Mouse (Mus musculus): Measurements from ENCODE around the gene Thsd4. TPM values are rescaled to one million over a fixed set of nuclear protein-coding genes. Genes with fewer than 3 reads are reported as not detected.

The Thsd4 gene
- polyA plus RNA-seq, 1 experiment from 2014 or later: 3.0 TPM

GRCm38 (mm10) chr9:60148988-60149387 is 372.9 kb downstream of the Thsd4 start:
- no peak overlapping the region for H3K4me2 ChIP-seq (ENCODE audit: low read depth, low read length)

GRCm38 (mm10) chr9:60147401-60147800 is 374.4 kb downstream of the Thsd4 start:
- ATAC-seq (replicated peaks; ENCODE audit: insufficient number of reproducible peaks, low FRiP score, low TSS enrichment, low read depth): 0 out of 2 replicates have a peak, but pooled peaks have one; percentile 14
- no peak overlapping the region for H3K27ac ChIP-seq (replicated peaks; ENCODE audit: low read depth, low read length)

More at GRCm38 (mm10) chr9:60148988-60149387, 372.9 kb downstream of the Thsd4 start:
- Histone ChIP-seq H3K9ac (replicated peaks; ENCODE audit: low read length) (no peak overlapping the region), H3K27me3 (ENCODE audit: control insufficient read depth, insufficient read depth, low read length) (no peaks in the 10 kb centered on the region), H3K36me3 (replicated peaks; ENCODE audit: control insufficient read depth, insufficient read depth, low read depth, low read length) (no peaks in the 10 kb centered on the region), H3K4me3 (ENCODE audit: low read depth, low read length) (no peak overlapping the region), H3K4me1 (ENCODE audit: control insufficient read depth, insufficient read depth, low read length) (no peaks in the 10 kb centered on the region), H3K9me3 (replicated peaks; ENCODE audit: control insufficient read depth, low read length) (no peaks in the 10 kb centered on the region), H3K27ac (replicated peaks; ENCODE audit: low read depth, low read length) (no peak overlapping the region)
- ATAC-seq (replicated peaks; ENCODE audit: insufficient number of reproducible peaks, low FRiP score, low TSS enrichment, low read depth) (no peak), DNase-seq (ENCODE audit: low spot score) (no peak)
- 64% methylated on average over 7 of the region's 7 CpGs for WGBS

GRCm38 (mm10) chr9:60143816-60144215 is 378.0 kb downstream of the Thsd4 start:
- WGBS: 97% methylated on average over 6 of the region's 6 CpGs
- no peaks in the 10 kb centered on the region for H3K36me3 ChIP-seq (replicated peaks; ENCODE audit: control insufficient read depth, insufficient read depth, low read depth, low read length)

More at GRCm38 (mm10) chr9:60147401-60147800, 374.4 kb downstream of the Thsd4 start:
- peak; percentile 19 for DNase-seq (ENCODE audit: low spot score)
- Histone ChIP-seq H3K27me3 (ENCODE audit: control insufficient read depth, insufficient read depth, low read length) (no peaks in the 10 kb centered on the region), H3K36me3 (replicated peaks; ENCODE audit: control insufficient read depth, insufficient read depth, low read depth, low read length) (no peaks in the 10 kb centered on the region), H3K4me3 (ENCODE audit: low read depth, low read length) (no peak overlapping the region), H3K9me3 (replicated peaks; ENCODE audit: control insufficient read depth, low read length) (no peaks in the 10 kb centered on the region), H3K4me2 (ENCODE audit: low read depth, low read length) (no peak overlapping the region), H3K4me1 (ENCODE audit: control insufficient read depth, insufficient read depth, low read length) (no peaks in the 10 kb centered on the region), H3K9ac (replicated peaks; ENCODE audit: low read length) (no peak overlapping the region)
- 42% methylated on average over 4 of the region's 4 CpGs for WGBS

GRCm38 (mm10) chr9:60141081-60141514 is 380.7 kb downstream of the Thsd4 start:
- Histone ChIP-seq H3K36me3 (replicated peaks; ENCODE audit: control insufficient read depth, insufficient read depth, low read depth, low read length) (no peaks in the 10 kb centered on the region), H3K4me1 (ENCODE audit: control insufficient read depth, insufficient read depth, low read length) (peaks cover 10% of the 10 kb centered on the region), H3K9me3 (replicated peaks; ENCODE audit: control insufficient read depth, low read length) (no peaks in the 10 kb centered on the region), H3K4me3 (ENCODE audit: low read depth, low read length) (no peak overlapping the region), H3K27ac (replicated peaks; ENCODE audit: low read depth, low read length) (peak overlapping the region; percentile 41; the same call in 1 of the 2 replicates), H3K9ac (replicated peaks; ENCODE audit: low read length) (no peak overlapping the region), H3K27me3 (ENCODE audit: control insufficient read depth, insufficient read depth, low read length) (no peaks in the 10 kb centered on the region), H3K4me2 (ENCODE audit: low read depth, low read length) (no peak overlapping the region)
- WGBS: 19% methylated on average over 7 of the region's 7 CpGs
- DNase-seq (ENCODE audit: low spot score): peak; percentile 78
- peak; percentile 73; the same call in 1 of the 2 replicates for ATAC-seq (replicated peaks; ENCODE audit: insufficient number of reproducible peaks, low FRiP score, low TSS enrichment, low read depth)

More at GRCm38 (mm10) chr9:60143816-60144215, 378.0 kb downstream of the Thsd4 start:
- Histone ChIP-seq H3K9ac (replicated peaks; ENCODE audit: low read length) (no peak overlapping the region), H3K27me3 (ENCODE audit: control insufficient read depth, insufficient read depth, low read length) (no peaks in the 10 kb centered on the region), H3K4me3 (ENCODE audit: low read depth, low read length) (no peak overlapping the region), H3K4me1 (ENCODE audit: control insufficient read depth, insufficient read depth, low read length) (peaks cover 10% of the 10 kb centered on the region), H3K4me2 (ENCODE audit: low read depth, low read length) (no peak overlapping the region), H3K27ac (replicated peaks; ENCODE audit: low read depth, low read length) (no peak overlapping the region), H3K9me3 (replicated peaks; ENCODE audit: control insufficient read depth, low read length) (no peaks in the 10 kb centered on the region)
- DNase-seq (ENCODE audit: low spot score): no peak
- ATAC-seq (replicated peaks; ENCODE audit: insufficient number of reproducible peaks, low FRiP score, low TSS enrichment, low read depth): no peak

- no peaks in the 10 kb centered on the region for H3K36me3 ChIP-seq (replicated peaks; ENCODE audit: control insufficient read depth, insufficient read depth, low read depth, low read length)
- H3K9ac ChIP-seq (replicated peaks; ENCODE audit: low read length): peak overlapping the region; percentile 28; the same call in 1 of the 2 replicates
- H3K9me3 ChIP-seq (replicated peaks; ENCODE audit: control insufficient read depth, low read length): no peaks in the 10 kb centered on the region
- peaks cover 10% of the 10 kb centered on the region for H3K4me1 ChIP-seq (ENCODE audit: control insufficient read depth, insufficient read depth, low read length)
- H3K4me3 ChIP-seq (ENCODE audit: low read depth, low read length): no peak overlapping the region
- 41% methylated on average over 6 of the region's 6 CpGs for WGBS
- H3K4me2 ChIP-seq (ENCODE audit: low read depth, low read length): no peak overlapping the region
- no peak for DNase-seq (ENCODE audit: low spot score)
- no peak for ATAC-seq (replicated peaks; ENCODE audit: insufficient number of reproducible peaks, low FRiP score, low TSS enrichment, low read depth)
- H3K27ac ChIP-seq (replicated peaks; ENCODE audit: low read depth, low read length): no peak overlapping the region; the same call in 1 of the 2 replicates
- H3K27me3 ChIP-seq (ENCODE audit: control insufficient read depth, insufficient read depth, low read length): no peaks in the 10 kb centered on the region
Observed at GRCm38 (mm10) chr9:60140411-60140810, 381.4 kb downstream of the Thsd4 start.

GRCm38 (mm10) chr9:60139446-60139845 is 382.4 kb downstream of the Thsd4 start:
- ATAC-seq (replicated peaks; ENCODE audit: insufficient number of reproducible peaks, low FRiP score, low TSS enrichment, low read depth) (no peak; the same call in 1 of the 2 replicates), DNase-seq (ENCODE audit: low spot score) (peak; percentile 42)
- WGBS: 59% methylated on average over 10 of the region's 10 CpGs
- no peaks in the 10 kb centered on the region for H3K27me3 ChIP-seq (ENCODE audit: control insufficient read depth, insufficient read depth, low read length)
- H3K4me2 ChIP-seq (ENCODE audit: low read depth, low read length): no peak overlapping the region
- no peak overlapping the region for H3K27ac ChIP-seq (replicated peaks; ENCODE audit: low read depth, low read length)
- no peaks in the 10 kb centered on the region for H3K36me3 ChIP-seq (replicated peaks; ENCODE audit: control insufficient read depth, insufficient read depth, low read depth, low read length)
- no peak overlapping the region for H3K4me3 ChIP-seq (ENCODE audit: low read depth, low read length)
- H3K9me3 ChIP-seq (replicated peaks; ENCODE audit: control insufficient read depth, low read length): no peaks in the 10 kb centered on the region
- H3K9ac ChIP-seq (replicated peaks; ENCODE audit: low read length): no peak overlapping the region
- H3K4me1 ChIP-seq (ENCODE audit: control insufficient read depth, insufficient read depth, low read length): peaks cover 10% of the 10 kb centered on the region

GRCm38 (mm10) chr9:60129235-60129991 is 392.4 kb downstream of the Thsd4 start:
- 75% methylated on average over 6 of the region's 6 CpGs for WGBS
- no peak overlapping the region for H3K4me3 ChIP-seq (ENCODE audit: low read depth, low read length)
- DNase-seq (ENCODE audit: low spot score) (no peak), ATAC-seq (replicated peaks; ENCODE audit: insufficient number of reproducible peaks, low FRiP score, low TSS enrichment, low read depth) (no peak)
- no peaks in the 10 kb centered on the region for H3K4me1 ChIP-seq (ENCODE audit: control insufficient read depth, insufficient read depth, low read length)
- no peak overlapping the region for H3K9ac ChIP-seq (replicated peaks; ENCODE audit: low read length)
- H3K36me3 ChIP-seq (replicated peaks; ENCODE audit: control insufficient read depth, insufficient read depth, low read depth, low read length): no peaks in the 10 kb centered on the region
- no peak overlapping the region for H3K4me2 ChIP-seq (ENCODE audit: low read depth, low read length)
- H3K27me3 ChIP-seq (ENCODE audit: control insufficient read depth, insufficient read depth, low read length): no peaks in the 10 kb centered on the region
- H3K27ac ChIP-seq (replicated peaks; ENCODE audit: low read depth, low read length): no peak overlapping the region
- no peaks in the 10 kb centered on the region for H3K9me3 ChIP-seq (replicated peaks; ENCODE audit: control insufficient read depth, low read length)

- Histone ChIP-seq H3K4me3 (ENCODE audit: low read depth, low read length) (no peak overlapping the region), H3K4me1 (ENCODE audit: control insufficient read depth, insufficient read depth, low read length) (no peaks in the 10 kb centered on the region), H3K36me3 (replicated peaks; ENCODE audit: control insufficient read depth, insufficient read depth, low read depth, low read length) (no peaks in the 10 kb centered on the region), H3K9me3 (replicated peaks; ENCODE audit: control insufficient read depth, low read length) (no peaks in the 10 kb centered on the region), H3K9ac (replicated peaks; ENCODE audit: low read length) (no peak overlapping the region), H3K27me3 (ENCODE audit: control insufficient read depth, insufficient read depth, low read length) (no peaks in the 10 kb centered on the region), H3K27ac (replicated peaks; ENCODE audit: low read depth, low read length) (no peak overlapping the region), H3K4me2 (ENCODE audit: low read depth, low read length) (no peak overlapping the region)
- 76% methylated on average over 5 of the region's 5 CpGs for WGBS
- DNase-seq (ENCODE audit: low spot score) (no peak), ATAC-seq (replicated peaks; ENCODE audit: insufficient number of reproducible peaks, low FRiP score, low TSS enrichment, low read depth) (no peak)
Observed at GRCm38 (mm10) chr9:60126961-60127360, 394.9 kb downstream of the Thsd4 start.
